Mouse (Mus musculus) cerebellum, adult 11-12 months (tissue): ENCODE measurements at regions not wholly inside any gene's neighbourhood (a gene's known extent, or its start where the extent isn't known, plus 50 kb on each side); places are given as distances from the start of the nearest gene placed in this dataset.

Experiments
- DNase-seq: peaks from one replicate; pipeline ENCODE4 v3.0.0; 2022

DNA sequence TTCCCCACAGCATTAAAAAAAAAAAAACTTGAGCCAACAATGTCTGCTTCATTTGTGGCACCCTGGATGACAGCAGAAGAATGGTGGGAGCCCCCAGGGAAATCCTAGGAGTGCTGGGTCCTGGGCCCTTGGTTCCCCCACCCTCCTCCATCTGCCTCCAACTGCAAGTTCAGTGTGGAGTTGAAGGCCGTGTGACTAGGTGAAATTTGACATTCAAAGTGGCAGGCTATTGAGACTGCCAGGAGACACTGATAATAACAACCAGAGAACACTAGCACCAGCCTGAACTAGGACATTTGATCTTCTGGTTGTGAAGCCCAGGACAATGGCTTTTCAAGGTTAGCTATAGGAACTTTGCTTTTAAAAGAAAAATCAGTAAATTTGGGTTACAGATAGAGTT is 74.0 kb downstream of the Adamts15 start:
- DNase-seq, result no peak

GRCm38 (mm10) chr9:30845609-30846290 is 76.5 kb downstream of the Adamts15 start:
- DNase-seq, result no peak

- peak; percentile 2 for DNase-seq
Observed at GRCm38 (mm10) chr9:30844079-30844563, 78.1 kb downstream of the Adamts15 start.

- DNase-seq, result no peak
Observed at GRCm38 (mm10) chr9:30834908-30835307, 87.3 kb downstream of the Adamts15 start.

DNA sequence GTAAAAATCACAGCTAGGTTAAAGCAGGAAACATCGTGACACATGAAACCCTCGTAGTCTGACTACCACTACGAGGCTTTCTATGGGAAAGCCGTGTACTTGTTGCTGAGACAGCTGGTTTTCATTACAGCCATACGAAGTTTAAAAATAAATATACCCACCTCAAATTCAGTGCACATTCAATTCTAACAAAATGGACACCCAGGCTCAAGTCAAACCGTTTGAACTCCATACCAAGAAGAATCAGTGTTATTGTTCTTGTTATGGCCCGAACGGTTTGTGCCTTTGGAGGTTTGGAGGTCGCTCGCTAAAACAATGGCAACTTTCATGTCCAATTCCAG is 87.7 kb downstream of the Adamts15 start:
- no peak for DNase-seq

DNA sequence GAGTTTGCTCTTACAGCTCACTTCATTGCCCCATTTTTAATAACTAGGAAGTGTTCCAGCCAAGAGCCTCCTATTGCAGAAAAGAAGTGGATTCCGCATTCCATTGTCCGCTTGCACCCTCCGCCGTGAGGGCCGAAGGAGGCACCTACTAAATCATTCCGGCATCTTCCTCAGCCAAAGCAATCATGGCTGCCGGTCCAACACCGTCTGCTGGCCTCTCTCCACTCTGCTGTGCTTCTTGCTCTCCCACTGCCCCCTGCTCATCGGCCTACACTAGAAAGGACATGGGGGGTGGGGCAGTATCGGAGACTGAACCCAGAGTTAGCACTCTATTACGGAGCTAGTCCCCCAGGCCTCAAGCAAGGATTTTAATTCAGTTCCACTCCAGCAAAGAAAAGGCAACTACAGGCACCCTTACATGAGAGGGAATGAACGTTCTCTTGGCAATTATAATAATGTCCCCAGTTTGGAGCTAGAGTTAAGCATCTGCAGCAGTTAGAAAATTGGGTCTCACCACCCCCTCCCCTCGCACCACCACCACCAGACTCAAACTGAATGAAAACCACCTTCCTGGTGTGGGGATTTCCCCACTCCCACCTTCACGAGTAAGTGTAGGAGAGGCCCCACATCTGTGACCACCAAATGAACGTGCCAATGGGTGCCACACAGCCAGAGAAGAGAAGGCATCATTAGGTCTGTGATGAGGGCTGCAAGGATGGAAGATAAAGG is 88.3 kb downstream of the Adamts15 start:
- DNase-seq, result no peak

- DNase-seq, result no peak
Observed at GRCm38 (mm10) chr9:30829158-30829870, 92.9 kb downstream of the Adamts15 start.

DNA sequence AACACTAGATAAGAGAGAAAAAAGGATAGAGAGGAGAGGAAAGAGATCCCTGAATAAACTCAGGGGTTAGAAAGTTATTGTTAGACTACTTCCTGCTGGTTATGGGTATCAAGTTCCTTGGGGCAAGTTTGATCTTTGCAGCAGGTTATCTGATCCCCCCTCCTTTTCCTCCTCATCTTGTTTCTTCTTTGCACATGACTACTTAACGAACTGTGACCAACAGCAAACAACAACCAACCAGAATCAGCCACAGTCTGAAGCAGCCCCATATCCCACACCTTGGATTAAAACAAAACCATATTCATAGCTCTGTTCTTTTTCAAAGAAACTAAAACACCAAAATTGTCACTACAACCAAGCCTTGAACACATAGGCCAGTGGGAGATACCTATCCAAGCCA is 94.5 kb downstream of the Adamts15 start:
- DNase-seq, result no peak

DNA sequence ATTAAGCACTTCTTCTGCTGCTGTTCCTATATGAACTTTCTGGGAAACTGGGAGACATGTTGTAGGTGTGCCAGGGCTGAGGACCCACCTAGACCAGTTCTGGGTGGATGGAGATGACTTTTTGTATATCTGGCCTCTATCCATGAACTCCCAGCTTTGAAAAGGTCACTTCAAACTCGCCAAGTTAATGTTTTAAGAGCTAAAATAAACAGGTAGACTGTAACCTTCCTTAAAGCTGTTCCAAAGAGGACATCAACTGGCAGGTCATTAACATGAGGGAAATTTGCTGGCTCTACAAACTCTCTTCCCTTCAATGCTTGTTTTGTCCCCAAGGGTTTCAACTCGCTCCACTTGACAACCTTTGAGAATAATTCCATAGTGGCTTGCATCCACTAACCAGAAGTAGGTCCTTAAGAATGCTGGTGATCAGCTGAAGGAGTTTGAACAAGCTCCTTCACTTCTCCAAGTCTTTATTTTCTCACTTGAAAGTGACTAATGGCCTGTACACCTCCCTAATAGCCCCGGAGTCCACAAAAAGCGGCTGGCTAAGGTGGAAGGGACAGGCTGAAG is 98.1 kb downstream of the Adamts15 start:
- DNase-seq, result no peak

GRCm38 (mm10) chr9:30820806-30821375 is 101.4 kb downstream of the Adamts15 start:
- DNase-seq, result no peak

DNA sequence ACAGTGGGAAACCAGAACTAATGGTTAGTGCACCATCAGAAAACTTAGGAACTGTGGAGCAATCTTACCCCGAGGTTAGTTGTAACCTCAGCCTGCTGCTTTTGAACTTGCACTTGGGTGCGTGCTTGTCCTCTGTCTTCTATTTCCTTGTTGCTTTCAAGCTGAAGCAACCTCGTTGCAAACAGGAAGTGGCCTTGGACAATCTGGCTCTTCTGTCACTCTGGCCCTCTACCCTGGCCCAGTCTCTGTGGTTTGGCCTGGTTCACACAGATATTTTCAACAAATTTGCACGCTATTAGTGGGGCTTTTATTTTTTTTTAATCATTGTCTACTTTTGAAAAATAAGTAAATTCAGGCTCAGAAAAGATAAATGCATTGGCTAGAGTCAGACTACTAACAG is 109.0 kb downstream of the Adamts15 start:
- no peak for DNase-seq

DNA sequence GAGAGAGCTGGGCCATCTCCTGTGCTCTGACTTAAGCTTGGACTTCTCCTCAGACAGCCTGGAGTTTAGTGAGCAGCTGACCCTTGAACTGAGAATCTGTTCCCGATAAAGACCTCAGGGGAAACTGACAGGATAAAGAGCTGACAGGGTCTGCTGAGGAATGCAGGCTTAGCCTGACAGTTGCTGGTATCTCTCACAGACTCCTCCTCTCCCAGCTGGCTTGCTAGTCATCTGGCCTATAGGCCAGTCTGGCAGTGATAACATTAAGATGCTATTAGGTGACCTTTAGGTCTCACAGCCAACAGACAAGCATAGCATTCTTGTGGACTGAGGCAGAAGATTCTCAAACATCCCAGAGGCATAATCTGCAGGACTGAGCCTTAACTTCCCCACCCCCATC is 111.4 kb downstream of the Adamts15 start:
- DNase-seq, result no peak

- no peak for DNase-seq
Observed at GRCm38 (mm10) chr9:30810290-30810689, 112.0 kb downstream of the Adamts15 start.

- no peak for DNase-seq
Observed at GRCm38 (mm10) chr9:30808863-30809491, 113.3 kb downstream of the Adamts15 start.

- DNase-seq, result no peak
Observed at GRCm38 (mm10) chr9:30803755-30804532, 118.3 kb downstream of the Adamts15 start.

DNA sequence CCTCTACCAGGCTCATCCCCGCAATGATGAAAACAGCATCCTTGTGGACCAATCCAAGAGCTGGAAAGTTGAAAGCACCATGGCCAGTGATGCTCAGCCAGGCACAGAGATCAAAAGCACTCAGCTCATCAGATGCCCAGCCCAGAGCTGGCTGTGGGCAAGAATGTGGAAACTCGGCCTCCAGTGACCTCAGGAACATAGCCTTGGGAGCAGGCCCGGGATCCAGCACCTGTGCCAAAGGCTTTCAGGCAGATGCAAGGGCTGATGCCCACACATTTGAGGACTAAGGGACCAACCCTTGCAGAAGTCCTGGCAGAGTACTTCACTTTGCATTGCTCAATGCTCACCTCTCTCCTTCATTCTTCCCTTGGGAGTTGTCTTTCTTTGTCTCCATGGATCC is 119.4 kb downstream of the Adamts15 start:
- no peak for DNase-seq

DNA sequence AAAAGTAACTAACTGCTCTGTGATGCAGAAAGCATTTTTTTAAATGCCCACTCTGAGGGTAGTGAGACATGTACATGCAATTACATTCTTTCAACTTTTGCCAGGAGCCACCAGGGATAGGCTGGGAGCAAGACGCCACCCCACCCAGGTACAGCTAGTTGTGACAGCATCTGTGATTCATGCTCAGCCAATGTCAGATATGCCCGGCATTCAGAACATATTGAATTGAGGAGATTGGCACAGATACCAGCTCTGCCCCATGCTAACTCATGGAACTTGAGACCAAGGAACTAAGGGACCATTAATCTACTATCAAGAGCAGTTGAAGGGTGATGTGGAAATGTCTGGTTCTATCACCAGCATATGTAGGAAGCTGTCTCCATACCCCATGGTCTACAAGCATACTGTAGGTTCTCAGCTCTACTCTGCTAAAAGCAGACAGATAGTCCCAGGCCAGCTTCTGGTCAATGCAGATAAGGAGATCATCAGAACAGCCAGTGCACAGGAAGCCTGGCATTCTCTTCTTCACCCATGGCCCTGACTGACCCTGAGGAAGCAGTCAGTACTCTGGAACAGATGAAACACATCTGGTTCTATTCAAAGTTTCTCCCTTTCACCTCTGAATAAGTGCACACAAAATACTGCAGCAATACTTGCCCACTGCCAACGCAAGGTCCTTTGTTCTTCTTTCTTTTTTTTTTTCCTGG is 127.4 kb downstream of the Adamts15 start:
- DNase-seq, result no peak

DNA sequence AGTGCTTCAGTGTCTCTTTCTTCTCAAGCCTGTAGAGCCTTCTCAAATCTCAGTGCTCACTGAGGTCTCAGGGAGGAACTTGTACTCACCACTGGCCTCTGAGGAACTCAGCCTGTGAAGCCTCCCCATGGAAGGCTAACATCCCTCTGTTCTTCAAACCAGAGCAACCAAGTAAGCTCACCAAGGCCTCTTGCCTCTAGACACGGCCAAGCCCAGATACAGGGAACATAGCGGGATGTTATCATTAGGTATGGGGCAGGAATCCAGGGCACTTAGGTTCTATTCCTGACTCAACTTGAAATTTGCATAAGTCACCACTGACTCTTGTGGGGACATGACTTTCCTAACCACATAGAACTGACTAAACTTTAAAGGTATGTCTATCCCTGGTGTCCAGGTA is 141.0 kb downstream of the Adamts15 start:
- no peak for DNase-seq

GRCm38 (mm10) chr9:30777816-30778215 is 144.4 kb downstream of the Adamts15 start:
- no peak for DNase-seq

- no peak for DNase-seq
Observed at GRCm38 (mm10) chr9:30775161-30775560, 147.1 kb downstream of the Adamts15 start.

GRCm38 (mm10) chr9:30772456-30772855 is 149.8 kb downstream of the Adamts15 start:
- DNase-seq, result no peak
